Mouse (Mus musculus): ENCODE results near the gene Tmem183a. TPM values are rescaled to one million over a fixed set of nuclear protein-coding genes. Genes with fewer than 3 reads are reported as not detected.

Gene Tmem183a
- polyA plus RNA-seq, 1 experiment from 2014 or later: 110 TPM

DNA sequence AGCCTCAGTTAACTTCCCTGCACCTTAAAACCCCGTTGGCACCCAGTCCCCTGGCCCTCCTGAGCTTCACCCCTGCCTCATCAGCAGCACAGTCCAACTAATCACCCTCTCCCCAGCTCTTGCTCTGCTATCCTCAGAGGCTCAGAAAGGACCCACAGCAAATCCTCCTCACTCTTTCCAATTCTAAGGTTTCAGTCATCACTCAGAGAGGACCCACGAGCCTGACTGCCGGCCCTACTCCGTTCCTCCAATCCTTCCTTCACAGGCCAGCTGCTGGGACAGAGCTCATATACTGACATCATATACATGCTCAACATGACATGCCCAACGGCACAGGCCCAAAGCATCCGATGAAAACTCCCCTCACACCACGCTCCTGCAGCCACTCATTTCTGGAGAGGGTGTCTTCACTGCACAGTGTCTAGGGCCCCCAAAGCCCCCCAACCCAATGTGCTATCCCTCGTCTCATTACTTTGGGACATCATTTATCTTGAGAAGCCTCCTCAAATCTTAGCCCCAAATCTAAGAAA lies 18.9 kb downstream of the Tmem183a start:
- H3K4me2 ChIP-seq (replicated peaks): no peak overlapping the region
- no peak overlapping the region for H3K4me3 ChIP-seq
- H3K9me3 ChIP-seq: no peaks in the 10 kb centered on the region
- H3K4me1 ChIP-seq: peaks cover 14% of the 10 kb centered on the region
- 85% methylated on average over 8 of the region's 8 CpGs for WGBS
- H3K9ac ChIP-seq: no peak overlapping the region
- no peak overlapping the region for H3K27ac ChIP-seq
- ATAC-seq (ENCODE audit: low FRiP score, low read depth): no peak
- peaks cover 17% of the 10 kb centered on the region for H3K36me3 ChIP-seq
- no peaks in the 10 kb centered on the region for H3K27me3 ChIP-seq (replicated peaks)

DNA sequence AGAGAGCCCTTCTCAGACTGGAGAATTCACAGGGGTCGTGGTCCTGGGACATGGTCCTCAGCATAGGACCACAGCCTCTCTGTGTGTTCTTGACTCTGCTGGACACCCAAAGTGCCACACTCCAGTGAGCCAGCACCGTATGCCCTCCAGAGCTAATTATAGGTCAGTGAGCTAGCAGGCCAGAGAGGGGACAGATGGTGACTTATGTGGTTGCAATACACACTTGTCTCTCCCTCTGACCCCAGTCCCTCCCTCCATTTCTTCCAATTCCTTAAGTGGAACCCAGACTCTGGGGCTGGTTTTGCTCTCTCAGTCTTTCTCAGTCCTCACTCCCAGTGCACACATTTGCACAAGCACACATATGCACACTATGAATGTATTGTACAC lies 19.5 kb downstream of the Tmem183a start:
- no peak for ATAC-seq (ENCODE audit: low FRiP score, low read depth)
- H3K27me3 ChIP-seq (replicated peaks): no peaks in the 10 kb centered on the region
- WGBS: 68% methylated on average over 2 of the region's 2 CpGs
- no peak overlapping the region for H3K9ac ChIP-seq
- H3K27ac ChIP-seq: no peak overlapping the region
- H3K36me3 ChIP-seq: peaks cover 12% of the 10 kb centered on the region
- peaks cover 14% of the 10 kb centered on the region for H3K4me1 ChIP-seq
- H3K4me3 ChIP-seq: no peak overlapping the region
- H3K4me2 ChIP-seq (replicated peaks): no peak overlapping the region
- H3K9me3 ChIP-seq: no peaks in the 10 kb centered on the region

DNA sequence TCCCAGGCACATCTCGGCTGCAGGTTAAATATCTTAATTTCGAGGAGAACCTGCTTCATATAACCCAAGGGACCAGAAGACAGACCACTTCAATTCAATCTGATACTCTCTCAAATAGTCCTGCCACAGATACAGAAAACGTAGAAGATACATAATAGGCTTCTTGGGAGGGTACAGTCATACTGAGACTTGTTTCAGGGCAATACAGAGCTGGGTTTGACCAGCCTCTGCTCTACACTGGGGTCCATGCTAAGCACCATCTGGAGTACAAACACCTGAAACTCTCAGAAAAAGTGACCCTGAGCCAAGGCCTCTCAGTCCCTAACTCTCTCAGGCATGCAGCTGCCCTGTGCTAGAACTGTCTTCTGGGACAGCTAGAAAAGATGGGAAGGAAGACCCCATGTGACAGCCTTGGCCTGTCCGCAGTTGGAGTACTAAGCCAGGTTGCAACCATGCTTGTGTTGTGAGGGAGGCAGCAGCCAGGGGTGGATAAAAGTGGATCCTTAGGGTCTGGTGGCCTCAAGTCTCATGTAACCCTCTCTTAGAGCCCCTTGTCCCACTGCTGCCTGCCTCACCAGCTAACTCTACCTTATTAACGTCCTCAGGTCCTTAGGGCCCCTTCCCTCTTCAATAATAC lies 20.0 kb downstream of the Tmem183a start:
- Histone ChIP-seq H3K9me3 (no peaks in the 10 kb centered on the region), H3K27ac (no peak overlapping the region), H3K4me1 (peaks cover 14% of the 10 kb centered on the region), H3K4me3 (no peak overlapping the region), H3K27me3 (replicated peaks) (no peaks in the 10 kb centered on the region), H3K36me3 (peaks cover 11% of the 10 kb centered on the region), H3K9ac (no peak overlapping the region), H3K4me2 (replicated peaks) (no peak overlapping the region)
- 80% methylated on average over 5 of the region's 5 CpGs for WGBS
- ATAC-seq (ENCODE audit: low FRiP score, low read depth): no peak

- ATAC-seq (ENCODE audit: low FRiP score, low read depth): no peak
- WGBS: 92% methylated on average over 18 of the region's 18 CpGs
- H3K4me2 ChIP-seq (replicated peaks): no peak overlapping the region
- no peak overlapping the region for H3K9ac ChIP-seq
- H3K9me3 ChIP-seq: no peaks in the 10 kb centered on the region
- H3K4me3 ChIP-seq: no peak overlapping the region
- H3K4me1 ChIP-seq: peaks cover 14% of the 10 kb centered on the region
- H3K27me3 ChIP-seq (replicated peaks): no peaks in the 10 kb centered on the region
- H3K27ac ChIP-seq: no peak overlapping the region
- H3K36me3 ChIP-seq: no peaks in the 10 kb centered on the region
These were observed 21.8 kb downstream of the Tmem183a start for GRCm38 (mm10) chr1:134339757-134340619.

DNA sequence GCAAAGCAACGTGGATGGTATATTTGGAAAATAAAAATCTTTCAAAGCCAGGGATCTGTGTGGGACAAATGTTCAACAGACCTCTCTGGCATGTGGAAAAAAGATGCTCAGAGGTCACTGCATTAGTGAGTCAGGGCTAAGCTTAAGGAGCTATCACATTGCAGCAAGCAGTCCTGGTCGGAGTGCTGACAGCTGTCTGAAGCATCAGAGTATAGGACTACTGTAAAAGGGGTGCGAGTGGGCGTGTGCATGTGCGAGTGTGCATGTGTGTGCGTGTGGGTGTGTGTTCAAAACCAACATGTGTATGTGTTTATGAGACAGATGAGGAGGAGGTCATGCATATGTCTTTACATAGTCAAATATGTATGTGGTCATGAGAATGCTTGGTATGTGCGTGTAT lies 22.6 kb downstream of the Tmem183a start:
- H3K4me2 ChIP-seq (replicated peaks): no peak overlapping the region
- no peak overlapping the region for H3K9ac ChIP-seq
- ATAC-seq (ENCODE audit: low FRiP score, low read depth): no peak
- H3K27me3 ChIP-seq (replicated peaks): no peaks in the 10 kb centered on the region
- no peak overlapping the region for H3K4me3 ChIP-seq
- H3K27ac ChIP-seq: no peak overlapping the region
- no peaks in the 10 kb centered on the region for H3K36me3 ChIP-seq
- H3K9me3 ChIP-seq: no peaks in the 10 kb centered on the region
- 94% methylated on average over 7 of the region's 7 CpGs for WGBS
- peaks cover 8% of the 10 kb centered on the region for H3K4me1 ChIP-seq

GRCm38 (mm10) chr1:134336958-134337710 lies 24.6 kb downstream of the Tmem183a start:
- Histone ChIP-seq H3K9ac (no peak overlapping the region), H3K4me2 (replicated peaks) (no peak overlapping the region), H3K4me1 (peaks cover 4% of the 10 kb centered on the region; the same call in 1 of the 2 replicates), H3K27ac (no peak overlapping the region), H3K4me3 (no peak overlapping the region), H3K36me3 (no peaks in the 10 kb centered on the region), H3K9me3 (no peaks in the 10 kb centered on the region), H3K27me3 (replicated peaks) (no peaks in the 10 kb centered on the region)
- WGBS: 89% methylated on average over 11 of the region's 11 CpGs
- no peak for ATAC-seq (ENCODE audit: low FRiP score, low read depth)

- Histone ChIP-seq H3K4me3 (no peak overlapping the region), H3K27me3 (replicated peaks) (no peaks in the 10 kb centered on the region), H3K4me2 (replicated peaks) (no peak overlapping the region), H3K27ac (no peak overlapping the region), H3K9ac (no peak overlapping the region), H3K9me3 (no peaks in the 10 kb centered on the region), H3K4me1 (peaks cover 4% of the 10 kb centered on the region; the same call in 1 of the 2 replicates), H3K36me3 (no peaks in the 10 kb centered on the region)
- no peak for ATAC-seq (ENCODE audit: low FRiP score, low read depth)
- WGBS: 85% methylated on average over 12 of the region's 12 CpGs
These were observed 25.6 kb downstream of the Tmem183a start for GRCm38 (mm10) chr1:134335924-134336810.

GRCm38 (mm10) chr1:134335211-134335923 lies 26.4 kb downstream of the Tmem183a start:
- Histone ChIP-seq H3K36me3 (no peaks in the 10 kb centered on the region), H3K4me3 (no peak overlapping the region), H3K9ac (no peak overlapping the region), H3K4me1 (peaks cover 4% of the 10 kb centered on the region; the same call in 1 of the 2 replicates), H3K9me3 (no peaks in the 10 kb centered on the region), H3K27me3 (replicated peaks) (no peaks in the 10 kb centered on the region), H3K4me2 (replicated peaks) (no peak overlapping the region), H3K27ac (no peak overlapping the region)
- WGBS: 79% methylated on average over 13 of the region's 13 CpGs
- ATAC-seq (ENCODE audit: low FRiP score, low read depth): no peak

DNA sequence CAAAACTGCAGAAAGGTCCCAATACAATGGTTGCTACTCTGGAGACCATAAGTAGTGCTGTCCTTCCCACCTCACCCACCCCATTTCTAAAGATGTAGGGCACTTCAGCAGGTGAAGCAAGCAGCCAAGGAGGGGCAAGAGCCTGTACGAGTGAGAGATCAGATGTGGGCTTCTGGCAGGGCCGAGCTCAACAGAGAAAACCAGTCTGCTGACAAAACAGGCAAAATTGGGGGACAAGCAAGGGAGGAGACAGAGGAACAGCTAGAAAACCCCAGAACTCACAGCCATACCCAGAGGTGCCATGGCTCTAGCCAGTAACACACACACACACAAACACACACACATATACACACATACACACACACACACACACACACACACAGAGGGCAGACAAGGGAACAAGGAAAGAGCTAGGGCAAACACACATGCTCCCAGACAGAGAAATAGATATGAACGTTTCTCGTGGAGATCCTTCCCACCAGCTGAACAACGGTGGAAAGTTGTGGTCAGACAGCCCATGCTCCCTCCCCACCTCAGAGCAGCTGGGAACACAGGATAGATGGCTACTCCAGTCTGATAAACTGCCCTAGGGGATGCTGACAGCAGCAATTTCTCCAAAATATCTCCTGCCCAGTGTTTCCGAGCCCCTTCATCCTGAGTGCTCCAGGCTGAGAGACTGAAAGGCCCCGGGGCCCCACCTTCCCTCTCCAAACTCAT lies 27.5 kb downstream of the Tmem183a start:
- H3K4me2 ChIP-seq (replicated peaks): no peak overlapping the region
- no peak overlapping the region for H3K9ac ChIP-seq
- H3K9me3 ChIP-seq: no peaks in the 10 kb centered on the region
- no peak overlapping the region for H3K4me3 ChIP-seq
- H3K4me1 ChIP-seq: peaks cover 4% of the 10 kb centered on the region; the same call in 1 of the 2 replicates
- 81% methylated on average over 7 of the region's 7 CpGs for WGBS
- no peak for ATAC-seq (ENCODE audit: low FRiP score, low read depth)
- H3K36me3 ChIP-seq: no peaks in the 10 kb centered on the region
- H3K27ac ChIP-seq: no peak overlapping the region
- no peaks in the 10 kb centered on the region for H3K27me3 ChIP-seq (replicated peaks)

DNA sequence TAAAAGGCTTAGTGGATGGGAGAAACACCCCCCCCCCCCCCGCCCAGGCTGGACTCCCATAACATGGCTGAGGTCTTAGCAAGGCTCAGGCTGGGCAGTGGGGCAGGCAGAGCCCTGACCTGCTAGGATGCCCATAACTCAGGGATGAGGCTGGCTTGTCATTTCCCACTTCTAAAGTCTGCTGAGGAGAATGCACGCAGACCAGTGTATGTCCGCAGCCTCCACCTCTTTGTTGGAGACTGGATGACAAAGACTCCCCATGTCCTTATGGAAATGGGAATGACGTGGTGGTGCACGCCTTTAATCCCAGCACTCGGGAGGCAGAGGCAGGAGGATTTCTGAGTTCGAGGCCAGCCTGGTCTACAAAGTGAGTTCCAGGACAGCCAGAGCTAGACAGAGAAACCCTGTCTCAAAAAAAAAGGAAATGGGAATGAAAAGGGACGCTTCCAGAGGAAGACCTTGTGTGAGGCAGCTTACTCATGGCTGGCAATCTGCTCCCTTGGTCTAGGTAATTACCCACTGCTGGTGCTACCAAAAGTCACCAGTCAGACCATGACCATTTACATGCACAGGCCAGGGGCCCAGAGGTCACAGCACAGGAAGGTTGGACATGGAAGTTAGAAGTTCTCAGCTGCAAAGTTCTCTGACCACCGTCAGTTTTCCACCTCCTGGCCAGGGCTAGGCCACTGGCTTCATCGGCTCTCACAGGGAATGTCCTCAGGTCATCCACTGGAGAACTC lies 28.2 kb downstream of the Tmem183a start:
- Histone ChIP-seq H3K4me3 (no peak overlapping the region), H3K4me2 (replicated peaks) (no peak overlapping the region), H3K36me3 (no peaks in the 10 kb centered on the region), H3K4me1 (peaks cover 4% of the 10 kb centered on the region; the same call in 1 of the 2 replicates), H3K9me3 (no peaks in the 10 kb centered on the region), H3K9ac (no peak overlapping the region), H3K27me3 (replicated peaks) (no peaks in the 10 kb centered on the region), H3K27ac (no peak overlapping the region)
- ATAC-seq (ENCODE audit: low FRiP score, low read depth): no peak
- 84% methylated on average over 9 of the region's 10 CpGs for WGBS

All from neural tube, embryonic 12.5 days (tissue).